Mouse (Mus musculus) adrenal gland, adult 10 weeks (tissue): Measurements from ENCODE around the gene Rhox11. TPM values are rescaled to one million over a fixed set of nuclear protein-coding genes. Genes with fewer than 3 reads are reported as not detected.

Experiments used
- polyA plus RNA-seq: library from polyadenylated mRNA; stranded (reverse); fragments of 350-450 nt; fragmentation: Illumina TruSeq; extraction: RNeasy Lipid Tissue Mini Kit (QIAGEN cat#74804); gene quantifications from one replicate; pipeline ENCODE4 v1.2.3, GENCODE M21; 2014; ENCODE audit warnings: low read depth, low replicate concordance

The Rhox11 gene
- polyA plus RNA-seq, result not detected

GRCm38 (mm10) chrX:38085041-38085440, at the start of gene Rhox11:
TSS of gene Rhox11 (minus strand) at chrX:38085141.

GRCm38 (mm10) chrX:38120982-38121381, 36.0 kb upstream of the Rhox11 start, which contains the start of gene Rhox13:
TSS of gene Rhox13 (plus strand) at chrX:38121219.

GRCm38 (mm10) chrX:38110807-38111206, 25.9 kb upstream of the Rhox11 start, which contains the start of gene Rhox12:
TSS of gene Rhox12 (minus strand) at chrX:38110907.

GRCm38 (mm10) chrX:38066175-38066574, 18.8 kb downstream of the Rhox11 start, which contains the start of gene Rhox10:
TSS of gene Rhox10 (plus strand) at chrX:38066475.

GRCm38 (mm10) chrX:38043014-38043413, 41.9 kb downstream of the Rhox11 start, which contains the start of gene Btg1-ps2:
TSS of gene Btg1-ps2 (minus strand) at chrX:38043114.

Other genes with a start within 250 kb of the Rhox11 start
- gene Rhox8, start 206.2 kb downstream of the Rhox11 start, polyA plus RNA-seq, result not detected
- gene Rhox7b, start 187.9 kb downstream of the Rhox11 start, polyA plus RNA-seq, result not detected
- gene Rhox9, start 183.4 kb downstream of the Rhox11 start, polyA plus RNA-seq, result not detected
- not detected for gene Btg1-ps1, start 66.3 kb downstream of the Rhox11 start, polyA plus RNA-seq
- gene Btg1-ps2, start 42.0 kb downstream of the Rhox11 start, polyA plus RNA-seq, result not detected
- not detected for gene Rhox10, start 18.7 kb downstream of the Rhox11 start, polyA plus RNA-seq
- not detected for gene Rhox12, start 25.8 kb upstream of the Rhox11 start, polyA plus RNA-seq
- not detected for gene Rhox13, start 36.1 kb upstream of the Rhox11 start, polyA plus RNA-seq
- gene Zbtb33, start 104.7 kb upstream of the Rhox11 start, polyA plus RNA-seq, result 109 TPM
- 90.0 TPM for gene Tmem255a, start 167.3 kb upstream of the Rhox11 start, polyA plus RNA-seq
- gene Atp1b4, start 231.0 kb upstream of the Rhox11 start, polyA plus RNA-seq, result not detected